Mouse (Mus musculus): ENCODE results near the gene Col6a6.

DNA sequence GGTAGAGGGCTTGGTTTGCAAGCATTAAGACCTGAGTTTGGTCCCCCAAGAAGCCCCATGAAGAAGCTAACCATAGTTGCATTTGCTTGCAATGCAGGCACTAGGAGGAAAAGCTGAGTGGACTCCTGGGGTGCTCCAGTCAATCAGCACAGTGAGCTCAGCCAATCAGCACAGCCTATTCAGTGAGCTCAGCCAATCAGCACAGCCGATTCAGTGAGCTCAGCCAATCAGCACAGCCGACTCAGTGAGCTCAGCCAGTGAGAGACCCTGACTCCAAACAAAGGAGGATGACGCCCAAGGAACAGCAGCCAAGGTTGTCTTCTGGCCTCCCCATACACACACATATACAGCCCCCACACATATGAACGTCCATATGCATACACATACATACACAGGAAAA is 48.2 kb upstream of the Col6a6 start:
- TF ChIP-seq CTCF (IDR thresholded peaks at IDR 0.05; ENCODE audit: extremely low read depth, insufficient read depth, low read length): no peak
- TF ChIP-seq POLR2A (IDR thresholded peaks at IDR 0.05; ENCODE audit: extremely low read depth, insufficient read depth, low read length): no peak

Measured in cortical plate, adult 2 months (tissue).